Mouse (Mus musculus) heart, postnatal 10 days (tissue): ENCODE data around the gene Sorbs2. TPM values are rescaled to one million over a fixed set of nuclear protein-coding genes. Genes with fewer than 3 reads are reported as not detected.

ENCODE experiments used
- DNase-seq, 2 experiments: peaks; one replicate each; pipeline ENCODE4 v3.0.0; 2021
- intact Hi-C: fragments of 180-260 bp; cut with DNase I; formaldehyde crosslinking; loops from one replicate; pipeline ENCODE4 v1.15.1; 2025
- total RNA-seq, 2 experiments: library from RNA; stranded (reverse); gene quantifications; 2 replicates each; pipeline ENCODE4 v1.2.3; 2021

Sorbs2 gene
- 100 to 1,000 TPM; 665 to 789 TPM for total RNA-seq

GRCm38 (mm10) chr8:45507634-45508321, at the start of gene Sorbs2:
Gene Sorbs2 (plus strand): TSS chr8:45507788.
- intact Hi-C loops: no loop called here
- DNase-seq: no peak

- DNase-seq: no peak
- intact Hi-C loops: no loop called here
Measured at GRCm38 (mm10) chr8:45457874-45458273, 49.7 kb upstream of the Sorbs2 start.

- no peak for DNase-seq
- intact Hi-C loops: no loop called here
Measured at GRCm38 (mm10) chr8:45469006-45469405, 38.6 kb upstream of the Sorbs2 start.

GRCm38 (mm10) chr8:45469507-45470178, 37.9 kb upstream of the Sorbs2 start:
- DNase-seq: peak; percentile 49 to 59
- intact Hi-C loops: no loop called here

GRCm38 (mm10) chr8:45480886-45481285, 26.7 kb upstream of the Sorbs2 start:
- intact Hi-C loops: no loop called here
- no peak for DNase-seq

- intact Hi-C loops: no loop called here
- DNase-seq: no peak
Measured at GRCm38 (mm10) chr8:45486281-45486680, 21.3 kb upstream of the Sorbs2 start.

GRCm38 (mm10) chr8:45503971-45504370, 3.6 kb upstream of the Sorbs2 start:
- intact Hi-C loops: no loop called here
- no peak for DNase-seq

- DNase-seq: no peak
- intact Hi-C loops: no loop called here
Measured at GRCm38 (mm10) chr8:45506376-45506775, 1.2 kb upstream of the Sorbs2 start.

GRCm38 (mm10) chr8:45507277-45507633, 333 bp upstream of the Sorbs2 start:
- intact Hi-C loops: no loop called here
- DNase-seq: no peak

GRCm38 (mm10) chr8:45508521-45509104, 1.0 kb downstream of the Sorbs2 start:
- intact Hi-C loops: no loop called here
- no peak for DNase-seq

- DNase-seq: no peak
- intact Hi-C loops: no loop called here
Measured at GRCm38 (mm10) chr8:45512369-45512768, 4.8 kb downstream of the Sorbs2 start.

GRCm38 (mm10) chr8:45521595-45521994, 14.0 kb downstream of the Sorbs2 start:
- intact Hi-C loops: no loop called here
- no peak for DNase-seq

- no peak for DNase-seq
- intact Hi-C loops: no loop called here
Measured at GRCm38 (mm10) chr8:45527708-45528107, 20.1 kb downstream of the Sorbs2 start.

- DNase-seq: peak in 1 of 2 experiments; percentile 4
- intact Hi-C loops: no loop called here
Measured at GRCm38 (mm10) chr8:45528890-45529289, 21.3 kb downstream of the Sorbs2 start.

GRCm38 (mm10) chr8:45536578-45536977, 29.0 kb downstream of the Sorbs2 start:
- intact Hi-C loops: no loop called here
- no peak for DNase-seq

- no peak for DNase-seq
- intact Hi-C loops: no loop called here
Measured at GRCm38 (mm10) chr8:45540513-45540912, 32.9 kb downstream of the Sorbs2 start.

- intact Hi-C loops: no loop called here
- DNase-seq: no peak
Measured at GRCm38 (mm10) chr8:45552175-45552574, 44.6 kb downstream of the Sorbs2 start.

GRCm38 (mm10) chr8:45554627-45555026, 47.0 kb downstream of the Sorbs2 start:
- no peak for DNase-seq

GRCm38 (mm10) chr8:45557936-45558335, 50.3 kb downstream of the Sorbs2 start:
- no peak for DNase-seq
- intact Hi-C loops: no loop called here

More at GRCm38 (mm10) chr8:45554627-45555026, 47.0 kb downstream of the Sorbs2 start:
- intact Hi-C loops: no loop called here

- intact Hi-C loops: no loop called here
Measured at GRCm38 (mm10) chr8:45558426-45558825, 50.8 kb downstream of the Sorbs2 start.

GRCm38 (mm10) chr8:45559176-45559820, 51.7 kb downstream of the Sorbs2 start:
- DNase-seq: no peak
- intact Hi-C loops: no loop called here

More at GRCm38 (mm10) chr8:45558426-45558825, 50.8 kb downstream of the Sorbs2 start:
- no peak for DNase-seq
